7 mouse cellular contexts compared by ENCODE assay signal in genomic region chr2:151544673-151545072, GRCm38 (mm10). TPM values are rescaled to one million over a fixed set of nuclear protein-coding genes. Genes with fewer than 3 reads are reported as not detected.
A peak's percentile ranks its signal among the peaks of the same experiment; 100 is the strongest.
DNase-seq lines count a peak whose midpoint lies in the region; ATAC-seq and TF ChIP-seq lines count a peak whose summit lies in the region.

No protein-coding gene starts in this region.

- no peak overlapping the region for H3K27ac ChIP-seq in lung, embryonic 14.5 days (ENCODE audit: low read depth)
- H3K27ac ChIP-seq in forebrain, embryonic 14.5 days (ENCODE audit: low read depth, low read length), result no peak overlapping the region
- no peak overlapping the region for H3K27ac ChIP-seq in intestine, postnatal 0 days (ENCODE audit: low read depth, low read length)
- H3K27ac ChIP-seq in stomach, postnatal 0 days (replicated peaks), result no peak overlapping the region

- H3K9me3 ChIP-seq in lung, embryonic 14.5 days (ENCODE audit: low read depth, low read length), result no peaks in the 10 kb centered on the region
- no peaks in the 10 kb centered on the region for H3K9me3 ChIP-seq in forebrain, embryonic 14.5 days (replicated peaks; ENCODE audit: control insufficient read depth, low read length)
- no peaks in the 10 kb centered on the region for H3K9me3 ChIP-seq in intestine, postnatal 0 days (ENCODE audit: control insufficient read depth)
- H3K9me3 ChIP-seq in stomach, postnatal 0 days (ENCODE audit: control insufficient read depth, low read length), result no peaks in the 10 kb centered on the region

- ATAC-seq in lung, embryonic 14.5 days (ENCODE audit: insufficient read depth), result no peak
- no peak for ATAC-seq in forebrain, embryonic 14.5 days
- ATAC-seq in intestine, postnatal 0 days, result no peak
- no peak for ATAC-seq in stomach, postnatal 0 days (ENCODE audit: low FRiP score, low TSS enrichment)

- no peak for DNase-seq in lung, embryonic 14.5 days
- no peak for DNase-seq in lung, postnatal 4 days
- no peak for DNase-seq in forebrain, embryonic 14.5 days (ENCODE audit: low spot score)
- peak; percentile 23 for DNase-seq in stomach, postnatal 0 days (ENCODE audit: low spot score)
- DNase-seq in c-Kit-positive CD71-positive TER-119-positive erythroid progenitor cells, embryonic 14.5 days (ENCODE audit: low spot score), result no peak
- no peak for DNase-seq in gastrocnemius, postnatal 14 days

- H3K4me3 ChIP-seq in lung, embryonic 14.5 days (ENCODE audit: low read depth, low read length), result peak overlapping the region; percentile 94
- no peak overlapping the region for H3K4me3 ChIP-seq in forebrain, embryonic 14.5 days (ENCODE audit: low read depth, low read length)
- H3K4me3 ChIP-seq in intestine, postnatal 0 days (ENCODE audit: low read depth, low read length), result no peak overlapping the region
- H3K4me3 ChIP-seq in stomach, postnatal 0 days (ENCODE audit: low read depth, low read length), result no peak overlapping the region

- peaks cover 53% of the 10 kb centered on the region for H3K36me3 ChIP-seq in lung, embryonic 14.5 days (ENCODE audit: insufficient read depth)
- H3K36me3 ChIP-seq in forebrain, embryonic 14.5 days (ENCODE audit: control insufficient read depth, insufficient read depth, low read length), result peaks cover 46% of the 10 kb centered on the region
- H3K36me3 ChIP-seq in intestine, postnatal 0 days (ENCODE audit: control insufficient read depth, insufficient read depth), result peaks cover 20% of the 10 kb centered on the region; the same call in 1 of the 2 replicates
- 0 out of 2 replicates have a peak, but pooled peaks cover 10% of the 10 kb centered on the region for H3K36me3 ChIP-seq in stomach, postnatal 0 days (ENCODE audit: control insufficient read depth, insufficient read depth, low read length)

- H3K9ac ChIP-seq in lung, embryonic 14.5 days, result no peak overlapping the region
- peak overlapping the region; percentile 6; the same call in 1 of the 2 replicates for H3K9ac ChIP-seq in forebrain, embryonic 14.5 days (ENCODE audit: low read length)
- H3K9ac ChIP-seq in intestine, postnatal 0 days (ENCODE audit: low read depth, low read length), result no peak overlapping the region
- no peak overlapping the region for H3K9ac ChIP-seq in stomach, postnatal 0 days (ENCODE audit: low read length)

- H3K27me3 ChIP-seq in lung, embryonic 14.5 days (ENCODE audit: insufficient read depth, low read length), result no peaks in the 10 kb centered on the region
- H3K27me3 ChIP-seq in forebrain, embryonic 14.5 days (replicated peaks; ENCODE audit: control insufficient read depth, insufficient read depth, low read length), result no peaks in the 10 kb centered on the region
- no peaks in the 10 kb centered on the region for H3K27me3 ChIP-seq in intestine, postnatal 0 days (replicated peaks; ENCODE audit: control insufficient read depth, insufficient read depth, low read length)
- no peaks in the 10 kb centered on the region for H3K27me3 ChIP-seq in stomach, postnatal 0 days (ENCODE audit: control insufficient read depth, insufficient read depth, low read length)

- peaks cover 11% of the 10 kb centered on the region for H3K4me1 ChIP-seq in lung, embryonic 14.5 days (ENCODE audit: insufficient read depth)
- H3K4me1 ChIP-seq in forebrain, embryonic 14.5 days (ENCODE audit: control insufficient read depth, insufficient read depth, low read length), result peaks cover 23% of the 10 kb centered on the region
- peaks cover 13% of the 10 kb centered on the region for H3K4me1 ChIP-seq in intestine, postnatal 0 days (replicated peaks; ENCODE audit: control insufficient read depth, insufficient read depth, low read length)
- peaks cover 7% of the 10 kb centered on the region; the same call in 1 of the 2 replicates for H3K4me1 ChIP-seq in stomach, postnatal 0 days (replicated peaks; ENCODE audit: control insufficient read depth, insufficient read depth)

- no peak for TF ChIP-seq EP300 in stomach, postnatal 0 days (optimal IDR thresholded peaks at IDR 0.05)

- peak overlapping the region; percentile 72 for H3K4me2 ChIP-seq in lung, embryonic 14.5 days
- H3K4me2 ChIP-seq in forebrain, embryonic 14.5 days (ENCODE audit: low read length), result peak overlapping the region; percentile 59; the same call in 1 of the 2 replicates
- H3K4me2 ChIP-seq in intestine, postnatal 0 days (replicated peaks; ENCODE audit: low read depth), result peak overlapping the region; percentile 80
- H3K4me2 ChIP-seq in stomach, postnatal 0 days (replicated peaks; ENCODE audit: low read depth), result peak overlapping the region; percentile 83; the same call in 1 of the 2 replicates

- WGBS in lung, embryonic 14.5 days, result 64% methylated on average over 6 of the region's 6 CpGs
- 40% methylated on average over 6 of the region's 6 CpGs for WGBS in forebrain, embryonic 14.5 days
- 63% methylated on average over 6 of the region's 6 CpGs for WGBS in intestine, postnatal 0 days
- WGBS in stomach, postnatal 0 days, result 51% methylated on average over 6 of the region's 6 CpGs

- intact Hi-C loops in gastrocnemius, postnatal 14 days (cut with DNase I; ENCODE audit: low total_unique reads), result loop anchor here (5.0 kb wide), 1 partner anchor 42 kb away; no protein-coding TSS in a partner anchor

- no peak for TF ChIP-seq CTCF in lung, embryonic 14.5 days (IDR thresholded peaks at IDR 0.05; ENCODE audit: low read depth)
- TF ChIP-seq CTCF in intestine, postnatal 0 days (IDR thresholded peaks at IDR 0.05; ENCODE audit: low read depth), result no peak
- no peak for TF ChIP-seq CTCF in stomach, postnatal 0 days (IDR thresholded peaks at IDR 0.05; ENCODE audit: low read depth)

RNA-seq across cellular contexts. Expression of gene Fkbp1a, which starts 2.4 kb away (rescaled TPM):
- 861 and 873 TPM in 2 replicates for polyA plus RNA-seq in lung, embryonic 14.5 days (2014; fragmentation: Nextera tagmentation; extraction: Ambion mirVana)
- polyA plus RNA-seq in forebrain, embryonic 14.5 days (2014; fragmentation: Nextera tagmentation; extraction: Ambion mirVana), result 631 and 644 TPM in 2 replicates
- polyA plus RNA-seq in intestine, postnatal 0 days (2015; fragmentation: Nextera tagmentation; extraction: Ambion mirVana), result 370 and 377 TPM in 2 replicates
- 325 and 360 TPM in 2 replicates for polyA plus RNA-seq in stomach, postnatal 0 days (2015; fragmentation: Nextera tagmentation; extraction: Ambion mirVana)
- total RNA-seq in gastrocnemius, postnatal 14 days (2021), result 100 to 1,000 TPM; 190 to 225 TPM

RNA-seq across cellular contexts. Expression of gene Sdcbp2, which starts 27.7 kb away (rescaled TPM):
- 0.86 and 0.88 TPM in 2 replicates for polyA plus RNA-seq in lung, embryonic 14.5 days (2014; fragmentation: Nextera tagmentation; extraction: Ambion mirVana)
- 1.2 and 1.3 TPM in 2 replicates for polyA plus RNA-seq in forebrain, embryonic 14.5 days (2014; fragmentation: Nextera tagmentation; extraction: Ambion mirVana)
- polyA plus RNA-seq in intestine, postnatal 0 days (2015; fragmentation: Nextera tagmentation; extraction: Ambion mirVana), result 55.2 and 66.7 TPM in 2 replicates
- 156 and 169 TPM in 2 replicates for polyA plus RNA-seq in stomach, postnatal 0 days (2015; fragmentation: Nextera tagmentation; extraction: Ambion mirVana)
- total RNA-seq in gastrocnemius, postnatal 14 days (2021), result under 1 TPM; 0.64 to 0.91 TPM

RNA-seq across cellular contexts. Expression of gene Nsfl1c, which starts 50.7 kb away (rescaled TPM):
- 237 and 239 TPM in 2 replicates for polyA plus RNA-seq in lung, embryonic 14.5 days (2014; fragmentation: Nextera tagmentation; extraction: Ambion mirVana)
- polyA plus RNA-seq in forebrain, embryonic 14.5 days (2014; fragmentation: Nextera tagmentation; extraction: Ambion mirVana), result 247 and 248 TPM in 2 replicates
- 92.8 and 99.3 TPM in 2 replicates for polyA plus RNA-seq in intestine, postnatal 0 days (2015; fragmentation: Nextera tagmentation; extraction: Ambion mirVana)
- polyA plus RNA-seq in stomach, postnatal 0 days (2015; fragmentation: Nextera tagmentation; extraction: Ambion mirVana), result 118 and 120 TPM in 2 replicates
- 10 to 100 TPM; 81.0 to 92.0 TPM for total RNA-seq in gastrocnemius, postnatal 14 days (2021)

Comparison
In these comparisons a context has a peak if more than half of its experiments do, and no peak if none do; other contexts are left out.
1. RNA of gene Sdcbp2, which starts 27.7 kb away (polyA plus RNA-seq): 156 to 169 TPM in stomach, postnatal 0 days and 55.2 to 66.7 TPM in intestine, postnatal 0 days; 1.2 to 1.3 TPM in forebrain, embryonic 14.5 days and 0.86 to 0.88 TPM in lung, embryonic 14.5 days; every median in the first group is over 10 times any median in the second.
2. Peak in every context shown above with its lines, with median percentiles within 50 percentile points of each other: H3K4me2 ChIP-seq.